Mouse (Mus musculus): ENCODE data around the gene Lhx3. TPM values are rescaled to one million over a fixed set of nuclear protein-coding genes. Genes with fewer than 3 reads are reported as not detected.

Lhx3 gene
- polyA plus RNA-seq, 1 experiment from 2014 or later: not detected

DNA sequence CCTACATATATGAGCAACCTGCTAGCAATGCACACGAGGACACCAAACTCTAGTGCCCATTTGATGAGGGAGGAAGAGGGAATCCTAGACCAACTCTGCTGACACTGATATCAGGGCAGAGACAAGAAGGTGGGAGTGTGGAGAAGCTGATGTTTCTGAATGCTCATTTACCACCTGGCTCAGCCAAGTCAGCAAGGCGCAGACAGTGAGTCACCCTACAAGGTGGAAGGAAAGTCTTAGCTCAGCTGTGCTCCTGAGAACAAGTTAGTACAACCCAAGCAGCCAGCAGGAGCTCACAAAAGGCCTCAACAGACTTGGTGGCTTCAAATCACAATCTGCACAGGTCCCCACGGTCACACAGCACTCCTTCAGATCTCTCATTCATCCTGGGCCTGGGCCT lies 23.3 kb upstream of the Lhx3 start:
- Histone ChIP-seq H3K36me3 (peaks cover 11% of the 10 kb centered on the region), H3K4me2 (no peak overlapping the region), H3K9me3 (replicated peaks) (no peaks in the 10 kb centered on the region), H3K4me3 (no peak overlapping the region), H3K27me3 (replicated peaks) (no peaks in the 10 kb centered on the region), H3K27ac (no peak overlapping the region), H3K4me1 (peaks cover 28% of the 10 kb centered on the region), H3K9ac (no peak overlapping the region)
- no peak for ATAC-seq
- 65% methylated on average over 3 of the region's 3 CpGs for WGBS (ENCODE audit: insufficient replicate concordance)

DNA sequence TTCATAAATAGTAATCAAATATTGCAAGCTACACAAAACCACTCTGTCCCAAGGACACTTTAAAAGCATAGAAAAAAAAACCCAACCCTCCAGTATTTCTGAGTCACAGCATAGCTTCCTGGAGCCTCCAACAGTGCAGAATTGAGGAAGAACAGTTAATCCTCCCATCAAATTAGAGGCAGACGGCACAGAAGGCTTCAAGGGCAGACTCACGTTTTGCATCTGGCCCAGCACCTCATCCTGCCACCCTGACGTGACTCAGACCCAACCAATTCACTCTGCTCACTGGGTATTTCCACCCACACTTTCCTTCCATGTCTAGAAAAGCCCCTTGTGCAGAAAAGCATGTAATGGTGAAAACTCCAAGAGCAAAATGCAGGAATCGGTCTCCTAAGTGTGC lies 22.2 kb upstream of the Lhx3 start:
- Histone ChIP-seq H3K9ac (no peak overlapping the region), H3K4me3 (no peak overlapping the region), H3K27ac (no peak overlapping the region), H3K27me3 (replicated peaks) (no peaks in the 10 kb centered on the region), H3K4me2 (no peak overlapping the region), H3K9me3 (replicated peaks) (no peaks in the 10 kb centered on the region), H3K36me3 (peaks cover 19% of the 10 kb centered on the region), H3K4me1 (peaks cover 17% of the 10 kb centered on the region)
- no peak for ATAC-seq
- 54% methylated on average over 4 of the region's 4 CpGs for WGBS (ENCODE audit: insufficient replicate concordance)

DNA sequence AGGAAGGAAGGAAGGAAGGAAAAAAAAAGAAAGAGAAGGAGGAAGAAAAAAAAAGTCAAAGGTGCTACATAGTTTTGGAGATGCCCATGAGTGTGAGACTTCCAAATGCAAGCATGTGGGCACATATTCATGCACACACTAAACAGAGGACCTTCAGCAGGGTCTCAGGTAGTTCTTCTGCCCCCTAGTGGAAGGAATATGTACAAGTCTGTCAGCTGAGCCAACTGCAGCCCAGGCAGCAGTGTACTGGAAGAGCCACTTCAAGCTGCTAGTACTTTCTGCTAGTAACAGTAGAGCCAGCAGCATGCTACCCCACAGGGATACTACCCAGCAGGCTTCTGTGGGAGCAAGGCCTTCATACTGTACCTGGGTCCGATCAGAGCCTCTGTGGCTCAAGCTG lies 19.7 kb upstream of the Lhx3 start:
- Histone ChIP-seq H3K36me3 (peaks cover 36% of the 10 kb centered on the region), H3K9me3 (replicated peaks) (no peaks in the 10 kb centered on the region), H3K4me2 (no peak overlapping the region), H3K9ac (no peak overlapping the region), H3K4me3 (no peak overlapping the region), H3K27me3 (replicated peaks) (no peaks in the 10 kb centered on the region), H3K4me1 (no peaks in the 10 kb centered on the region), H3K27ac (no peak overlapping the region)
- 0 out of 2 replicates have a peak, but pooled peaks have one; percentile 61 for ATAC-seq
- WGBS (ENCODE audit: insufficient replicate concordance): 66% methylated on average over 1 of the region's 1 CpGs

DNA sequence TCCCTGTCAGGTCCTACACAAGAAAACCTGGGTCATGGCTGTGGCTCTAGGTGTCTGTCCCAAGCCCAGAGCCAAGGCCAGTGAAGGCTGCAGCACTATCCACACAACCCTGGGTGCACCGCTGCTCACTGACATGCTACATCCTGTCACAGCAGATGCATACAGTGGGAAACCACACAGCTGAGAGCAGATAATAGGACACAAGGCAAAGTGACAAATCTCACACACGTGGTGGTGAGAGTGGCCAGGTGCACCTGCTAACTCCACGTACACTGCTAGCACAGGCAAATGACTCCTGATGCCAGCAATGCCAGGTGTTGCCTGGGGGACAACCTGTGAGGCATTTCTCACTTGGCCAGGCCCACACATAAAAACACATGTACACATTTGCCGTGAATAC lies 17.2 kb upstream of the Lhx3 start:
- ATAC-seq: no peak
- H3K4me2 ChIP-seq: no peak overlapping the region
- no peak overlapping the region for H3K4me3 ChIP-seq
- WGBS (ENCODE audit: insufficient replicate concordance): 73% methylated on average over 4 of the region's 4 CpGs
- H3K9me3 ChIP-seq (replicated peaks): no peaks in the 10 kb centered on the region
- no peaks in the 10 kb centered on the region for H3K27me3 ChIP-seq (replicated peaks)
- no peak overlapping the region for H3K9ac ChIP-seq
- H3K4me1 ChIP-seq: no peaks in the 10 kb centered on the region
- peaks cover 61% of the 10 kb centered on the region for H3K36me3 ChIP-seq
- no peak overlapping the region for H3K27ac ChIP-seq

DNA sequence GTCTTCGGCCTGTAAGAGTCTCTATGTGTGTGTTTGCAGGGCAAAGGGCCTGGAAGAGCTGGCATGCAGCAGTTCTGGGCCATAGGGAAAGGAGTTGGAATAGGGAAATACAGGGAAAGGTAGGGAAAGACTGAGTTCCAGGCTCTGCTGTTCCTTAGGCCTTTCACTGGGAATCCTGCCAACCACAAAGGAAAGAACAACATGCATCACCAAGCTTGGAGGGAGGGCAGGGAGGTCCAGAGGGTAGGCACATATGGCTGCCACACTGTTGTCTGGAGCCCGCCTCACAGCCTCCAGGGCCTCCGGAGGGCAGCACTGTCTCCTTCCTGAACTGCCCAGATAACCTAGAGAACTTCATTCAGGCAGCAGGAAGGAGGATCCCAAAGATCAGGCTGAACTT lies 15.9 kb upstream of the Lhx3 start:
- Histone ChIP-seq H3K27me3 (replicated peaks) (no peaks in the 10 kb centered on the region), H3K4me3 (no peak overlapping the region), H3K4me1 (no peaks in the 10 kb centered on the region), H3K9ac (no peak overlapping the region), H3K9me3 (replicated peaks) (no peaks in the 10 kb centered on the region), H3K36me3 (peaks cover 71% of the 10 kb centered on the region), H3K27ac (no peak overlapping the region), H3K4me2 (no peak overlapping the region)
- WGBS (ENCODE audit: insufficient replicate concordance): 69% methylated on average over 3 of the region's 3 CpGs
- ATAC-seq: no peak

DNA sequence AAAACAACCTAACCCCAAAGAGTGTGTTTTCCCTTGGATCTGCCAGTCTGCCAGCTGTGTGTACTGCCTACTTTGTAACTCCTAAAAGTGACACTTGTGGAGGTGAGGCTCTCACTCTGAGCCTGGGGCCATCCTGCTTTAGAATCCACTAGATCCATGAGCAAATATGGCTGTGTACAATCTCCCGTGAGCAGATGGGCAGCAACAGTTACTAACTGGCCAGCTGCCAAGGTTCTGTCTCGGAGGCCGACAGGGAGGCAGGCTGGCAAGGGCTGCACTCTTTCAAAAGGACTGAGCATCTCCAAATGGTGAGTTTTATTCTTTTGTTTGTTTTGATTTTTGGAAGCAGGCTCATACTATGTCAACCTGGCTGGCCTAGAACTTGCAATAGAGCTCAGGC lies 6.4 kb upstream of the Lhx3 start:
- Histone ChIP-seq H3K36me3 (peaks cover 89% of the 10 kb centered on the region), H3K4me3 (no peak overlapping the region), H3K27ac (no peak overlapping the region), H3K27me3 (replicated peaks) (no peaks in the 10 kb centered on the region), H3K4me2 (no peak overlapping the region), H3K4me1 (0 out of 2 replicates have a peak, but pooled peaks cover 3% of the 10 kb centered on the region), H3K9ac (no peak overlapping the region), H3K9me3 (replicated peaks) (no peaks in the 10 kb centered on the region)
- ATAC-seq: no peak
- 60% methylated on average over 3 of the region's 3 CpGs for WGBS (ENCODE audit: insufficient replicate concordance)

DNA sequence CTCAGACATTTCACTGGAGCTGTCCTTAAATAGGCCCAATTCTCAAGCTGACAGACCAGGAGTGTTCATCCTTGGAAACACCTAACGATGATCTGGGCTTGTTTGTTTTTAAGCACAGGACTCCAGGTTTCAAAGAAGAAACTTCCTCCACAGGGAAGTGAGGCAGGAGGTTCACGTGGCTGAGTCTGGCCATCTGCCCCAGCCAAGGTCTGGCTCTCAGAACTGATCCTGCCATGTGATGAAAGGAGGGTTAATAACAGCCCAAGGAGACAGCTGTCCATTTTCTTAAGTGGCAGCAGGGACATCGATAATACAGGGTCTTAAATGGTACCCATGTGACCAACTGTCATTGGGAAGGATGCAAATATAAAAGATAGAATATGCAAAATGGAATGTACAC lies 1.5 kb upstream of the Lhx3 start:
- H3K4me2 ChIP-seq: no peak overlapping the region
- 74% methylated on average over 3 of the region's 3 CpGs for WGBS (ENCODE audit: insufficient replicate concordance)

DNA sequence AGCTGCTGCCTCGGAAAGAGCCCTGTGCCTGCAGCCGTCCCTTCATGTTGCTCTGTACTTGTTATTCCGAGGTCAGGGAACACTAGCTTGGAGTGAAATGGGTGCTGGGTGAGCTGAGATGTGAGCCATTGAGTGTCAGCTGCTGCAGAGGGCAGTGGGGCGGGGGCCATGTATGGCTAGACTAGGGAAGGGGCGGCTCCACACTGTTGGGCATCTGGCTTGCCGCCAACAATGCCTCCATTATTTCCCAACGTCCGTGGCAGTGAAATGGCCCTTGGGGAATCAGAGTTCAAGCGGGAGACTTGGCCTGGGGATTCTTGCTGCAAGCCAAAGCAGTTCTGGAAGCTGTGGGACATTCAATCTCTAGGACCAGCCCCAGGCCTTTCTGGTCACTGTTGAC lies 530 bp downstream of the Lhx3 start:
- no peaks in the 10 kb centered on the region for H3K9me3 ChIP-seq (replicated peaks)
- H3K9ac ChIP-seq: no peak overlapping the region
- peaks cover 9% of the 10 kb centered on the region for H3K4me1 ChIP-seq
- H3K27ac ChIP-seq: no peak overlapping the region
- no peak overlapping the region for H3K4me3 ChIP-seq
- H3K4me2 ChIP-seq: no peak overlapping the region
- no peak for ATAC-seq
- peaks cover 57% of the 10 kb centered on the region for H3K27me3 ChIP-seq (replicated peaks)
- 21% methylated on average over 9 of the region's 9 CpGs for WGBS (ENCODE audit: insufficient replicate concordance)
- peaks cover 30% of the 10 kb centered on the region for H3K36me3 ChIP-seq

More for the DNA sequence above, 1.5 kb upstream of the Lhx3 start:
- peaks cover 50% of the 10 kb centered on the region for H3K36me3 ChIP-seq
- H3K9me3 ChIP-seq (replicated peaks): no peaks in the 10 kb centered on the region
- peaks cover 37% of the 10 kb centered on the region for H3K27me3 ChIP-seq (replicated peaks)
- ATAC-seq: no peak
- peaks cover 12% of the 10 kb centered on the region for H3K4me1 ChIP-seq
- H3K9ac ChIP-seq: no peak overlapping the region
- no peak overlapping the region for H3K27ac ChIP-seq
- no peak overlapping the region for H3K4me3 ChIP-seq

DNA sequence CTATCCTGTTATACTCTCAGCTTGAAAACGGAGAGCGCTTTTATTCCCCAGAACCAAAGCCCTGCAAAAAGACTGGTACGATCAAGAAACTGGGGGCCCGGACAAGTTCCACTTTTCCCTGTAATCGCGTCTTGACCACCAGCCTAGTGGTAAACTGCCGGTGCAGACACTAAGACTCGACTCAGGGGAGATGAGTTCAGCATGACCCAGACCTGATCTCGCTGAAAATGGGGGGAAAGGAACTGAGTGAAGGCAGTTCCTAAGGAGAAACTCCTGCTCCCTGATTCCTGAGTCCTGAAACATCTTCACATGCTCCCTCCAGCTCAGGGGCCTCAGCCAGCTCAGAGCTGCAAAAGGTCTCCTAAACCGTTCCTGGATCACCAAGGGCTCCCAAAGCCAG lies 2.3 kb downstream of the Lhx3 start:
- Histone ChIP-seq H3K27ac (no peak overlapping the region), H3K36me3 (peaks cover 12% of the 10 kb centered on the region), H3K4me2 (no peak overlapping the region), H3K27me3 (replicated peaks) (peaks cover 75% of the 10 kb centered on the region), H3K9me3 (replicated peaks) (no peaks in the 10 kb centered on the region), H3K9ac (no peak overlapping the region), H3K4me1 (peaks cover 9% of the 10 kb centered on the region), H3K4me3 (no peak overlapping the region)
- WGBS (ENCODE audit: insufficient replicate concordance): 22% methylated on average over 10 of the region's 10 CpGs
- ATAC-seq: no peak

DNA sequence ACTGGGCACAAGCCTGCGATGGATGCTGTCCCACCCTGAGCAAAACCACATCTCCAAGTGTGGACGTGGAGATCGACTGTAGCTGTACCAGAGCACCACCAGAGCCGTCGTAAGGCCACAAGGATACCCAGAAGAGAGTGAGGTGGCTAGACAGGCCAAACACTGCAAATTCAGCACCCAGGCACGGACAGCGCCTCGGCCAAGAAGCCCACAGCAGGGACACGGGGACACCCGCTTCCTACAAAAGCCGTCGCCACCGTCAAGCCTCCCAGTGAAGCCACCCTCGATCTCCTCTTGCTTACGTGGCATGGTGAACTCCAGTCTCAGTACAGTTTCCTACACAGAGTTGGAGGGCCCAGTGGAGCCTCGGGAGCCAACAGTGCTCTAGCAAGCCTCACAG lies 3.0 kb downstream of the Lhx3 start:
- Histone ChIP-seq H3K9ac (no peak overlapping the region), H3K4me1 (peaks cover 9% of the 10 kb centered on the region), H3K36me3 (peaks cover 6% of the 10 kb centered on the region), H3K27me3 (replicated peaks) (peaks cover 82% of the 10 kb centered on the region), H3K9me3 (replicated peaks) (no peaks in the 10 kb centered on the region), H3K27ac (no peak overlapping the region), H3K4me3 (no peak overlapping the region), H3K4me2 (no peak overlapping the region)
- 4% methylated on average over 16 of the region's 16 CpGs for WGBS (ENCODE audit: insufficient replicate concordance)
- ATAC-seq: no peak

DNA sequence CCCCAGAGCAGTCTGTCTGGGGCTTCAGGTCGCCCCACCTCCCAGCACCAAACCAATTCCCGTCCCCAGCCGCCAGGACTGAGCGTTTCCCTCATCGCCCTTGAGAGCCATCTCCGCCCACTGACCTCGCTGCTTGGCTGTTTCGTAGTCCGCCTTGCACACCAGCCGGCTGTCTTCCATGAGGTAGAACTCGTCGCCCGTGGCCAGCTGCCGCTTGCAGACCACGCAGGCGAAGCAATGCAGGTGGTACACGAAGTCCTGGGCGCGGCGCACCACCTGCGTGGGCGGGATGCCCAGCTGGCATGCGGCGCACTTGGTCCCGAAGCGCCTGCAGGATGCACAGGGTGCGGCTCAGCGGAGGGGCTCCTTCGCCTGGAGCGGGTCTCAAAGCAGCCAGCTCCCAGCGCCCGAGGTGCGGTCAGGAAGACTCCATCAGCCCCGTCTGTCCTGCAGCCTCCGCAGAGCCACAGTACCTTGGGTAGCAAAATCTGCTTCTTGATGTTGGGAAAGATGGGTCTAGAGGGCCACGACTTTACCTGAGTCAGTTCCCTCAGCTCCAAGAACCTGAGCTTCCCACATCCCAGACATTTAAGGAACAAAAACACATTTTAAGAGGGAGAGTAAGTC lies 5.1 kb downstream of the Lhx3 start:
- Histone ChIP-seq H3K27me3 (replicated peaks) (peaks cover 100% of the 10 kb centered on the region), H3K36me3 (no peaks in the 10 kb centered on the region), H3K4me3 (no peak overlapping the region), H3K4me2 (no peak overlapping the region), H3K9me3 (replicated peaks) (no peaks in the 10 kb centered on the region), H3K9ac (no peak overlapping the region), H3K4me1 (peaks cover 2% of the 10 kb centered on the region; the same call in 1 of the 2 replicates), H3K27ac (no peak overlapping the region)
- WGBS (ENCODE audit: insufficient replicate concordance): 5% methylated on average over 36 of the region's 36 CpGs
- no peak for ATAC-seq

DNA sequence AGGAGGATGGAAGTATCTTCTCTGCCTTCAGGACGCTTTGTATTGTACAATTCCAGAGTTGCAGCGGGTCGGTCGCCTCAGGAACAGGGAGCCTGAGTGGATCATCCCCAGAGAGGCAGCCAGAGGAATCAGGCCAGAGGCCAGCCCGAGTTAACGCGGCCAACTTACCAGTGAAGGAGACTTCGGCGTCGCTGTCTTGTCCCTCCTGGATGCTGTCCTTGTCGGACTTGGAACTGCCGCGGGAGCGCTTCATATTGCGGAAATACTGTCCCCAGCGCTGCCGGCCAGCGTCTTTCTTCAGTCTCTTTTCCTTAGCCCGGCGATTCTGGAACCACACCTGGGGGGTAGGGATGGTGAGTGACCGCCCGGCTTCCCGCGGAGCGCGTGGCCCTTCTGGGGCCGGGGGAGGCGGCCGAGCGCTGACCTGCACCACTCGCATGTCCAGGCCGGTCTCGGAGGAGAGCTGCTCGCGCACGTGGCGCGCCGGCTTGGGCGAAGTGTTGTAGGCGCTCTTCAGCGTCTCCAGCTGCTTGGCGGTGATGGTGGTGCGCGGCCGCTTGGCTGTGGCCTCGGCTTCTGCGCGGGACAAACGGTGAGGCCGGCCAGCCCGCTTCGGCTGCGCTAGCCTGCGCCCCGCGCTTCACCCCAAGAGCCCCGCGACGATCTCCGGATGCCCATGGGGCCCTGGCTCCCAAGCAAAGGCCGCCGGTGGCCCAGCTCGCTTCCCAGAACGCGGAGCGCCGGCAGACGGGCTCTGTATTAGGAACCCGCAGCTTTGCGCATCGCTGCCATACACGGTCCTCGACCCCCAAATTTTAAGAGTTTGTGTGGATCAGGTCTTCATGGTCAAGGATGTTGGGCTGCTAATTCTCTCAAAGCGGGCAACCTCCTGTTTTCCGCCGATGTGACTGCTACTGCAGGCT lies 5.9 kb downstream of the Lhx3 start:
- no peak overlapping the region for H3K9ac ChIP-seq

More for the DNA sequence above, 5.9 kb downstream of the Lhx3 start:
- H3K27me3 ChIP-seq (replicated peaks): peaks cover 100% of the 10 kb centered on the region
- H3K27ac ChIP-seq: no peak overlapping the region
- no peak for ATAC-seq
- H3K36me3 ChIP-seq: no peaks in the 10 kb centered on the region
- no peaks in the 10 kb centered on the region for H3K4me1 ChIP-seq
- WGBS (ENCODE audit: insufficient replicate concordance): 2% methylated on average over 77 of the region's 77 CpGs
- H3K4me3 ChIP-seq: no peak overlapping the region
- peak overlapping the region; percentile 24; the same call in 1 of the 2 replicates for H3K4me2 ChIP-seq
- H3K9me3 ChIP-seq (replicated peaks): no peaks in the 10 kb centered on the region
